Mouse (Mus musculus) kidney, adult 2 months (tissue): ENCODE measurements at regions not wholly inside any gene's neighbourhood (a gene's known extent, or its start where the extent isn't known, plus 50 kb on each side); places are given as distances from the start of the nearest gene placed in this dataset.

Source experiments
- DNase-seq: peaks from one replicate; pipeline ENCODE4 v3.0.0; 2021
- H3K27ac ChIP-seq: fragments of 200-500 bp; 2 replicates; pipeline ENCODE4 v1.5.1; 2012; ENCODE audit warnings: low read depth, low read length, control low read depth, inconsistent platforms; ENCODE audit not compliant: insufficient read depth
- H3K27me3 ChIP-seq: fragments of 200-500 bp; replicated peaks from 2 replicates; pipeline ENCODE4 v1.6.1; 2012; ENCODE audit warnings: mild to moderate bottlenecking, moderate library complexity, low read length, inconsistent platforms; ENCODE audit not compliant: control insufficient read depth, insufficient read depth
- H3K36me3 ChIP-seq: fragments of 200-500 bp; 2 replicates; pipeline ENCODE4 v1.6.1; 2012; ENCODE audit warnings: mild to moderate bottlenecking, moderate library complexity, low read length, inconsistent platforms; ENCODE audit not compliant: control insufficient read depth, insufficient read depth
- H3K4me1 ChIP-seq: fragments of 200-500 bp; 2 replicates; pipeline ENCODE4 v1.6.1; 2011; ENCODE audit warnings: low read length; ENCODE audit not compliant: control insufficient read depth, insufficient read depth
- H3K4me3 ChIP-seq: fragments of 200-500 bp; 2 replicates; pipeline ENCODE4 v1.5.1; 2011; ENCODE audit warnings: mild to moderate bottlenecking, low read depth, low read length, control low read depth; ENCODE audit not compliant: insufficient read depth
- CTCF ChIP-seq: fragments of 200-500 bp; conservative IDR thresholded peaks from 2 replicates; pipeline ENCODE4 v1.5.1; 2011; ENCODE audit warnings: low read depth, mild to moderate bottlenecking, control low read depth, low read length, moderate library complexity, mixed read lengths; ENCODE audit not compliant: insufficient read depth, insufficient read length
- POLR2A ChIP-seq: fragments of 200-500 bp; IDR thresholded peaks from one replicate; pipeline ENCODE4 v1.6.1; 2011; ENCODE audit warnings: low read depth, low read length, control low read depth
- WGBS: fragments of 180-500 bp; shearing (Covaris S2); methylation state at CpG from one replicate; pipeline ENCODE4 v1.1.7; 2018; 5-methylcytosine and 5-hydroxymethylcytosine counted together

- Histone ChIP-seq H3K4me1 (no peaks in the 10 kb centered on the region), H3K4me3 (no peak overlapping the region), H3K36me3 (no peaks in the 10 kb centered on the region), H3K27me3 (no peaks in the 10 kb centered on the region), H3K27ac (no peak overlapping the region)
- no peak for DNase-seq
- WGBS: 92% methylated on average over 2 of the region's 2 CpGs
- no peak for TF ChIP-seq POLR2A
These were observed 147.4 kb downstream of the Icos start for GRCm38 (mm10) chr1:61125127-61125526.

GRCm38 (mm10) chr1:61135597-61136545, 158.1 kb downstream of the Icos start:
- no peak overlapping the region for H3K4me3 ChIP-seq
- no peaks in the 10 kb centered on the region for H3K27me3 ChIP-seq
- DNase-seq: no peak
- TF ChIP-seq CTCF: no peak
- no peak for TF ChIP-seq POLR2A
- H3K4me1 ChIP-seq: no peaks in the 10 kb centered on the region
- no peak overlapping the region for H3K27ac ChIP-seq
- H3K36me3 ChIP-seq: no peaks in the 10 kb centered on the region
- WGBS: 90% methylated on average over 9 of the region's 9 CpGs

DNA sequence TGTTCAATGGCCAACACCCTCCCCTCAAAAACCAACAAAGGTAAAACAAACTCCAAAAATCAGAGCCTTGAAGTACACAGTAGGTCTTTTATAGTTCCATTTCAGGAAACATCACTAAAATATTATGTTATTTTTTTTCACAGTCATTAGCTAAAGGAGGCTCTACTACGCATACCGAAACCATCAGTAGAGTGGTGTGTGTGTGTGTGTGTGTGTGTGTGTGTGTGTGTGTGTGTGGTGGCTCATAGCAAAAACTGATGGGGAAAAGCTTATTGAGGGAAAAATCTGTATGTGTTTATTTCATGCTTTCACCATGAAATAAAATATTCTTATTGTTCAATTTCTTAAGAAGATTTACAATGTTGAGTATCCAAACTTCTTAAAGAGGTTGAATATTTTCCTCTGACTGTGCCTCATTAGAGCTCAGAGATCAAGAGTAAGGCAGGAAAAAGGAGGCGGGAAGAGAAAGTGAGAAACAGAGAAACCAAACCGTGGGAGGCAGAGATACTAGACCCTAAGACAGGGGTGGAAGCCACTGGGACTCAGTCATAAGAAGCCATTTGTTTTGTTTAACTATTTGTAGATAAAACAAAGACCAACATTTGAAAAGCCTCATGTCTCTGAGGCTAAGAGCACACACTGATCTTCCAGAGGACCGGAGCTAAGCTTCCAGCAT, 159.6 kb downstream of the Icos start:
- Histone ChIP-seq H3K36me3 (no peaks in the 10 kb centered on the region), H3K4me1 (no peaks in the 10 kb centered on the region), H3K27ac (no peak overlapping the region), H3K27me3 (no peaks in the 10 kb centered on the region), H3K4me3 (no peak overlapping the region)
- DNase-seq: no peak
- 80% methylated on average over 5 of the region's 5 CpGs for WGBS
- TF ChIP-seq CTCF (no peak), POLR2A (no peak)

DNA sequence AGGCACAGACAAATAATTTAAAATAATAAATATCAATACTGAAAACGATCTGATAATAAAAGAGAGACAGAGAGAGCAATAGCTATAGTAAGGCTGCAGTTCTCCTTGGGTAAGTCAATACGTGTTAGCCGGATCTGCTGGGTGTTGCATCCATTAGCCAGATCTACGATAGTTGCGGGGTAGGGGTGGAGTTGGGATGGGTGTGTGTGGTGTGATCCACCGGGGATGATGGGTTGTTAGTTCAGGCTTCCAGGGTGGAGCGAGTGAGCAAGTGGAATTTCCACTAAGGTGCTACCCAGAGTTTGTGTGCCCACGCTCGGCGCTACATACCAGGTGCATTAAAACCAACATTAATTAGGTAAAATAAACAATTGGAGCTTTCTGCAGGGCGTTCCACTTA, 160.2 kb downstream of the Icos start:
- TF ChIP-seq CTCF (no peak), POLR2A (no peak)
- no peaks in the 10 kb centered on the region for H3K27me3 ChIP-seq
- no peak overlapping the region for H3K4me3 ChIP-seq
- no peak overlapping the region for H3K27ac ChIP-seq
- no peaks in the 10 kb centered on the region for H3K4me1 ChIP-seq
- DNase-seq: no peak
- no peaks in the 10 kb centered on the region for H3K36me3 ChIP-seq
- WGBS: 76% methylated on average over 11 of the region's 11 CpGs

- no peaks in the 10 kb centered on the region for H3K4me1 ChIP-seq
- H3K36me3 ChIP-seq: no peaks in the 10 kb centered on the region
- H3K27me3 ChIP-seq: no peaks in the 10 kb centered on the region
- no peak overlapping the region for H3K4me3 ChIP-seq
- WGBS: 23% methylated on average over 15 of the region's 15 CpGs
- TF ChIP-seq POLR2A (no peak), CTCF (peak; percentile 46)
- no peak overlapping the region for H3K27ac ChIP-seq
- peak; percentile 14 for DNase-seq
These were observed 161.7 kb downstream of the Icos start for GRCm38 (mm10) chr1:61139291-61139983.

DNA sequence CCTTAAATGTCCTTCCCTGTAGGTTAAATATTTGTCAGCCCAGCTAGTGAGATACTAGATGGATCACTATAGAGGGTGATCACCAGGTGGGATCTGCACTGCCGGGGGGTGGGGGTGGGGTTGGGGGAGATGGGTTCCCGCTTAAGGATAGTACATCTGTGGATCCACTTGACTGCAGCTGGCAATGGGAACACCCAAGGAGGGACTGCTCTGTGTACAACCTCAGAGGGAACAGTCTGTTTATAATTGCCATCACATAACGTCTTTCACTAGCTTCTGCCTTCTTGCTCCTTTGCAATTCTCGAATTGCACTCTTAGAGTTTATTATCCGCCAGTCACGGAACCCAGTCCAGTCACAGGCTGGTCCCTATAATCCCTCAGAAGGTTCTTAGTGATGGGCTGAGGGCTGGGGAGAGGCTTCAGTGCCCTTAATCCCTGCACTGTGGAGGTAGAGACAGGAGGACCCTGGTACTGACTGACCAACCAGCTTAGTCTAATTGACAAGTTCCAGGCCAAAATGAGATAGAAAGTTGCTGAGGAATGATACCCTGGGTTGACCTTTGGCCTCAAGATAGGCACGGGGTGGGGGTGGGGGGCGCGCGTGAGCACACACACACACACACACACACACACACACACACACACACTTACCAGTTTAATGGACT, 162.4 kb downstream of the Icos start:
- no peak for DNase-seq
- Histone ChIP-seq H3K36me3 (no peaks in the 10 kb centered on the region), H3K4me1 (no peaks in the 10 kb centered on the region), H3K27me3 (no peaks in the 10 kb centered on the region), H3K4me3 (no peak overlapping the region), H3K27ac (peak overlapping the region; percentile 63; the same call in 1 of the 2 replicates)
- no peak for TF ChIP-seq CTCF
- no peak for TF ChIP-seq POLR2A
- WGBS: 70% methylated on average over 10 of the region's 10 CpGs
